Mouse (Mus musculus) urinary bladder, adult 18-20 months (tissue): ENCODE measurements around the gene C87436.

Experiments
- DNase-seq, 2 experiments: peaks; one replicate each; pipeline ENCODE4 v3.0.0; 2022; ENCODE audit warnings: low spot score in 2 of 2, mixed read lengths in 2 of 2

Gene C87436

GRCm38 (mm10) chr6:86438272-86439118, at the start of gene C87436:
C87436 (plus strand) TSS chr6:86438374.
- DNase-seq: peak; percentile 90 to 94

GRCm38 (mm10) chr6:86388461-86388860, 49.7 kb upstream of the C87436 start:
- DNase-seq: no peak

GRCm38 (mm10) chr6:86391326-86391725, 46.8 kb upstream of the C87436 start:
- DNase-seq: no peak

- no peak for DNase-seq
Measured at GRCm38 (mm10) chr6:86393187-86393586, 45.0 kb upstream of the C87436 start.

GRCm38 (mm10) chr6:86394078-86394720, 44.0 kb upstream of the C87436 start:
- no peak for DNase-seq

- DNase-seq: peak in 1 of 2 experiments; percentile 22
Measured at GRCm38 (mm10) chr6:86395021-86395420, 43.2 kb upstream of the C87436 start.

GRCm38 (mm10) chr6:86395969-86396368, 42.2 kb upstream of the C87436 start:
- DNase-seq: no peak

GRCm38 (mm10) chr6:86396581-86397256, 41.5 kb upstream of the C87436 start, which contains the start of gene Pcyox1:
Pcyox1 (minus strand) TSS chr6:86397154.
- DNase-seq: peak; percentile 82 to 92

- no peak for DNase-seq
Measured at GRCm38 (mm10) chr6:86397257-86397980, 40.8 kb upstream of the C87436 start.

GRCm38 (mm10) chr6:86398986-86399385, 39.2 kb upstream of the C87436 start:
- DNase-seq: no peak

GRCm38 (mm10) chr6:86399995-86400394, 38.2 kb upstream of the C87436 start:
- DNase-seq: no peak

- peak; percentile 39 to 49 for DNase-seq
Measured at GRCm38 (mm10) chr6:86400972-86401371, 37.2 kb upstream of the C87436 start.

- no peak for DNase-seq
Measured at GRCm38 (mm10) chr6:86402681-86403607, 35.2 kb upstream of the C87436 start.

GRCm38 (mm10) chr6:86403728-86404099, 34.5 kb upstream of the C87436 start:
- peak; percentile 79 to 88 for DNase-seq

- peak; percentile 82 to 96 for DNase-seq
Measured at GRCm38 (mm10) chr6:86404100-86404861, 33.9 kb upstream of the C87436 start, which contains the start of gene Tia1. Tia1 (plus strand) TSS chr6:86404219.

GRCm38 (mm10) chr6:86404996-86405395, 33.2 kb upstream of the C87436 start:
- DNase-seq: no peak

GRCm38 (mm10) chr6:86406306-86406705, 31.9 kb upstream of the C87436 start:
- DNase-seq: no peak

GRCm38 (mm10) chr6:86418711-86419110, 19.5 kb upstream of the C87436 start:
- no peak for DNase-seq

- DNase-seq: no peak
Measured at GRCm38 (mm10) chr6:86419239-86419638, 18.9 kb upstream of the C87436 start.

- DNase-seq: no peak
Measured at GRCm38 (mm10) chr6:86420491-86420890, 17.7 kb upstream of the C87436 start.
